Mouse (Mus musculus) forebrain, embryonic 11.5 days (tissue): ENCODE measurements around the gene Entpd1. TPM values are rescaled to one million over a fixed set of nuclear protein-coding genes. Genes with fewer than 3 reads are reported as not detected.

Source experiments
- ATAC-seq: fragments of 200-750 bp; cut with Nextera tagmentation; replicated peaks from 2 replicates; pipeline ENCODE4 v1.8.0; 2017; ENCODE audit warnings: moderate TSS enrichment; ENCODE audit not compliant: low FRiP score
- DNase-seq: peaks from one replicate; pipeline ENCODE4 v3.0.0-alpha.2; 2017; ENCODE audit warnings: low spot score
- H3K27ac ChIP-seq: fragments of 300-500 bp; sonication (generic); 2 replicates; pipeline ENCODE4 v1.5.1; 2014; ENCODE audit warnings: low read depth, low read length
- H3K27me3 ChIP-seq: fragments of 300-500 bp; sonication (generic); 2 replicates; pipeline ENCODE4 v1.6.1; 2014; ENCODE audit warnings: mild to moderate bottlenecking, low read length, mixed read lengths; ENCODE audit not compliant: control insufficient read depth, insufficient read depth
- H3K36me3 ChIP-seq: fragments of 300-500 bp; sonication (generic); 2 replicates; pipeline ENCODE4 v1.6.1; 2014; ENCODE audit warnings: mild to moderate bottlenecking, low read length, moderate library complexity, mixed read lengths; ENCODE audit not compliant: control insufficient read depth, insufficient read depth
- H3K4me1 ChIP-seq: fragments of 300-500 bp; sonication (generic); replicated peaks from 2 replicates; pipeline ENCODE4 v1.6.1; 2014; ENCODE audit warnings: low read length, mixed read lengths; ENCODE audit not compliant: control insufficient read depth, insufficient read depth
- H3K4me2 ChIP-seq: fragments of 300-500 bp; sonication (generic); 2 replicates; pipeline ENCODE4 v1.6.1; 2014; ENCODE audit warnings: low read depth, mild to moderate bottlenecking, low read length, moderate library complexity, mixed read lengths; ENCODE audit not compliant: severe bottlenecking
- H3K4me3 ChIP-seq: fragments of 300-500 bp; sonication (generic); 2 replicates; pipeline ENCODE4 v1.5.1; 2014; ENCODE audit warnings: low read depth, low read length
- H3K9ac ChIP-seq: fragments of 300-500 bp; sonication (generic); 2 replicates; pipeline ENCODE4 v1.6.1; 2014; ENCODE audit warnings: low read length
- H3K9me3 ChIP-seq: fragments of 300-500 bp; sonication (generic); 2 replicates; pipeline ENCODE4 v1.6.1; 2016; ENCODE audit warnings: low read length, mixed read lengths; ENCODE audit not compliant: control insufficient read depth
- WGBS: fragments of 180-500 bp; shearing (Covaris S2); extraction: QIAGEN DNeasy Blood & Tissue Kit; methylation state at CpG from one replicate; pipeline ENCODE4 v1.1.7; 2014; 5-methylcytosine and 5-hydroxymethylcytosine counted together
- polyA plus RNA-seq: library from polyadenylated mRNA; unstranded; fragments of >200 nt; fragmentation: Nextera tagmentation; extraction: Ambion mirVana; gene quantifications from 2 replicates; pipeline ENCODE4 v1.2.1, GENCODE M21; 2014

Gene Entpd1
- polyA plus RNA-seq, 1 experiment from 2014 or later = 9.3 TPM

DNA sequence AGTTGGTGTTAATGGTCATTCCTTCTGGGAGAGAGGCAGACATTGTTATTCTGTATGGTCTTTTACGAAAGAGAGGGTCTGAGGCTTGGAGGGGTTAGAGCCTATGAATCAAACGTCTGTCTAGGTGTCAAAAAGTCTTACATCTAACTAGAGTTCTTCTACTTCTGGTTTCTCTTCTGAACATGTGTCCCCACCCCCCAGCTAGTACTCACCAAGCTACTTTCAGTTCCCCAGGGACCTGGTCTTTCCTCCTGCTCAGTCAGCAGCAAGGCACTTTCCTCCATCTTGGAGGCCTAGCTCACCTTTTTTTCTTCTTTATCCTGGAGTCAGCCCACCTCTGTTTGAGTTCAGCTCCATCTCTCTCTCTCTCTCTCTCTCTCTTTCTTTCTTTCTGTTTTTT, 48.9 kb downstream of the Entpd1 start:
- Histone ChIP-seq H3K27ac (no peak overlapping the region), H3K4me1 (peaks cover 8% of the 10 kb centered on the region; the same call in 1 of the 2 replicates), H3K9me3 (no peaks in the 10 kb centered on the region), H3K4me3 (peak overlapping the region; percentile 30), H3K9ac (peak overlapping the region; percentile 23; the same call in 1 of the 2 replicates), H3K4me2 (peak overlapping the region; percentile 56), H3K27me3 (no peaks in the 10 kb centered on the region; the same call in 1 of the 2 replicates), H3K36me3 (no peaks in the 10 kb centered on the region)
- ATAC-seq = no peak
- no peak for DNase-seq
- WGBS = 72% methylated on average over 2 of the region's 2 CpGs

DNA sequence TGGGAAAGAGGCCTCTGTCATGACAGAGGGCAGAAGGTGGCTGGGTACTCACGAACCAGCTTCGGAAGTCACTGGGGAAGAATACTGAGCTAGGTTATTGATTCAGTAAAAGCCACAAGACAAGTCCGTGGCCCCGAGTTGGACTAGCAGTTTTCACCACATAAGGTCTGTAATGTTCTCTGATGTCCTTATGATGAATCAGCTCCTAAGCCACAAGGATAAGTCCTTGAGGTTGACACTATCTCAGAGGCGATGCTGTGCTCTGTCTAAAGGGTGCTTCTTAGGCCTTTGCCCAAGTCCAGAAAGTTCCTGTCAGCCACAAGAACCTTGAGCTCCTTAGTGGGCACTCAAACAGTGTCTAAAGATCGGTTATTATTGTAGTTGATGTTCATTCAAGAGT, 49.7 kb downstream of the Entpd1 start:
- no peak overlapping the region for H3K4me2 ChIP-seq
- no peaks in the 10 kb centered on the region for H3K9me3 ChIP-seq
- DNase-seq = no peak
- no peak overlapping the region for H3K4me3 ChIP-seq
- no peak overlapping the region for H3K27ac ChIP-seq
- no peaks in the 10 kb centered on the region; the same call in 1 of the 2 replicates for H3K27me3 ChIP-seq
- peaks cover 8% of the 10 kb centered on the region; the same call in 1 of the 2 replicates for H3K4me1 ChIP-seq
- WGBS = 87% methylated on average over 6 of the region's 6 CpGs
- H3K36me3 ChIP-seq = no peaks in the 10 kb centered on the region
- H3K9ac ChIP-seq = no peak overlapping the region
- no peak for ATAC-seq

DNA sequence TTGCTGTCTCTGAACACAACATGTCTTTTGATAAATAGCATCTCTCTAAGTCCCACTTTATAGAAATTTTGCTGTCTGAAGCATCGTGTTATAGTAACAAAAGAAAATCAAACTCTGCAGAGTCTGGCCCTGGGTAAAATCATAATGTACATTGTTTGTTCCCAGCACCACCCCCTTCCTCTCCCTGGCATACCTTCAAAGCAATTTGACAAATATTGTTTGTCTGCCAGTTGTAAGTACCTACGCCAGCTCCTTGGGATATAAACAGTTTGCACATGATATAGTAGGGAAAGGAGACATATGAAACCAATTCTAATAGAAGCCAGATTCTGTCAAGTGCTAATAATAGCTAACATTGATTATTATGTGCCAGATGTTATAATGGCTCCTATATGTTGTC, 50.6 kb downstream of the Entpd1 start:
- H3K27ac ChIP-seq = no peak overlapping the region
- H3K27me3 ChIP-seq = no peaks in the 10 kb centered on the region; the same call in 1 of the 2 replicates
- no peaks in the 10 kb centered on the region for H3K9me3 ChIP-seq
- no peaks in the 10 kb centered on the region for H3K36me3 ChIP-seq
- H3K4me2 ChIP-seq = no peak overlapping the region
- H3K4me3 ChIP-seq = no peak overlapping the region
- H3K9ac ChIP-seq = no peak overlapping the region
- peaks cover 8% of the 10 kb centered on the region; the same call in 1 of the 2 replicates for H3K4me1 ChIP-seq
- ATAC-seq (no peak), DNase-seq (no peak)
- 90% methylated on average over 2 of the region's 2 CpGs for WGBS

DNA sequence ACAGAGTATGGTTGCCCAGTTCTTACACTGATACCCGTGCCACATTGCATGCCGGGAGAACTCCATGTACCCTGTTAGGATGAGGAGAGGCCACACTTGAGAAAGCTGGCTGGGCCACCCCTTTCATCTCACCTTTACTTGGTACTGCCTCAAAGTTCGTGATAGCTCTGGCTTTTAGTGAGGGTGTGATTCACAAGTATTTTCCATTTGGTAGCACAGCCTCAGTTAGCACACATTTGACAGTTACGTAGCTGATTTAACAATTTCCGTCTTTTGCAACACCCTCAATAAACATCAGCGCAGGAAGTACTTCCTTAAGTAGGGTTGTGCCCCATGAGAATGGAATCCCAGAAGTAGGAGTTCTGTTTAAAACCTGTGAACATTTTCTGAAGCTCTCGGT, 53.6 kb downstream of the Entpd1 start:
- no peak for ATAC-seq
- no peak for DNase-seq
- no peak overlapping the region for H3K4me3 ChIP-seq
- no peak overlapping the region for H3K9ac ChIP-seq
- no peak overlapping the region for H3K4me2 ChIP-seq
- no peaks in the 10 kb centered on the region for H3K9me3 ChIP-seq
- H3K27ac ChIP-seq = no peak overlapping the region
- H3K27me3 ChIP-seq = no peaks in the 10 kb centered on the region
- peaks cover 2% of the 10 kb centered on the region; the same call in 1 of the 2 replicates for H3K4me1 ChIP-seq
- 91% methylated on average over 7 of the region's 7 CpGs for WGBS
- H3K36me3 ChIP-seq = no peaks in the 10 kb centered on the region

DNA sequence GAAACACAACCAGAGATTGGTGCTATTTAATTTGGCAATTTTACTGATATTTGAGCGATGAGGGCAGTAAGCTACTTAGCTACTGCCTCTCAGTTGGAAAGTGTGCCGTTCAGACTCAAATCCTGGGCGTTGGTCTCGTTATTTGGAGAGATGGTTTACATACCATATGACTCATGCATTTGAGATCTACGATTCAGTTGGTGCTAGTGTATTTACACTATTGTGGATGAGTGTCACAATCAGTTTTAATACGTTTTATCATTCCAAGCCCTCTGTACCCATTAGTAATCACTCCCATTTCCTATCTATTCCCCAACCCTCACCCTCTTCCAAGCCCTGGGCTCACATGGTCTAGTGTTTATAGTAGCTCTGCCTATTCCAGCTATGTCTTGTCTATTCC, 54.9 kb downstream of the Entpd1 start:
- Histone ChIP-seq H3K9ac (no peak overlapping the region), H3K4me1 (no peaks in the 10 kb centered on the region), H3K27ac (no peak overlapping the region), H3K9me3 (no peaks in the 10 kb centered on the region), H3K36me3 (no peaks in the 10 kb centered on the region), H3K4me2 (no peak overlapping the region), H3K27me3 (no peaks in the 10 kb centered on the region), H3K4me3 (no peak overlapping the region)
- ATAC-seq (no peak), DNase-seq (no peak)
- WGBS = 87% methylated on average over 6 of the region's 6 CpGs

DNA sequence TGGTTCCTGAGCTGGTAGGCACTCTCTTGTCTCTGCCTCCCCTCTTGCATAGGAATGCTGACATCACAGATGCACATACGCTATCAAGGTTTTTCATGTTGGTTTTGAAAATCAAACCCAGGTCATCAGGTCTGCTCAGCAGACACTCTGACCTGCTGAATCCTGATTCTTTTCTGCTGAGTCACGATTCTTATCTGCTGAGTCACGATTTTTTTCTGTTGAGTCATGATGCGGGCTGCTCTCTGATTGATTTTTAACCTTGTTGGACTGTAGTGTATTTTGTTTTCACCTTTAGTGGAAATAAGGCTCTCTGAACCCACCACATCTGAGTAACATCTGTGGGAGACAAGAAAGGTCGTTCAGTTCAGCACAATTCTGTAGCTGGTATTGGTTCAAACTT, 63.2 kb downstream of the Entpd1 start:
- Histone ChIP-seq H3K4me1 (no peaks in the 10 kb centered on the region), H3K36me3 (no peaks in the 10 kb centered on the region), H3K27me3 (no peaks in the 10 kb centered on the region), H3K4me3 (no peak overlapping the region), H3K9me3 (no peaks in the 10 kb centered on the region), H3K9ac (no peak overlapping the region), H3K27ac (no peak overlapping the region), H3K4me2 (no peak overlapping the region)
- 88% methylated on average over 5 of the region's 5 CpGs for WGBS
- ATAC-seq (no peak), DNase-seq (no peak)

DNA sequence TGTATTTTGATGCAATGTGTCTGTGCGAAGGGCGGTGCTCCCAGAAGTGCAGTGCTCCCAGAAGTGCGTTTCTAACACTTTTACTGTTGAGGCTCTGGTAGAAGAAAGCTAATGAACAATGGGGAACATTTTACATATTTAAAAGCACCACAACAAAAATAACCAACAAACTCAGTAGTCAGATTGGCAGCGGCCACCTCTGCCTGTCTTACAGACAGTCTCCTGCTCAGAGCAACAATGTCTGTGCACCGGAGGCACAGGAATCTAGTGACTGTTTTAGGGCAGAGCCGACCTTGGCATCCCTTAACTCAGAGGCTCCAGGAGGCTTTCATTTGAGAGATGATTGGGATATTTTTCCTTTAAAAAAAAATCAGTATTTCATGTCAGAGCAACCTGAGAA, 65.9 kb downstream of the Entpd1 start:
- H3K4me2 ChIP-seq = no peak overlapping the region
- no peaks in the 10 kb centered on the region for H3K36me3 ChIP-seq
- WGBS = 88% methylated on average over 6 of the region's 6 CpGs
- no peaks in the 10 kb centered on the region for H3K27me3 ChIP-seq
- H3K9ac ChIP-seq = no peak overlapping the region
- no peak overlapping the region for H3K27ac ChIP-seq
- ATAC-seq = no peak
- no peaks in the 10 kb centered on the region for H3K9me3 ChIP-seq
- DNase-seq = no peak
- no peaks in the 10 kb centered on the region for H3K4me1 ChIP-seq
- no peak overlapping the region for H3K4me3 ChIP-seq

DNA sequence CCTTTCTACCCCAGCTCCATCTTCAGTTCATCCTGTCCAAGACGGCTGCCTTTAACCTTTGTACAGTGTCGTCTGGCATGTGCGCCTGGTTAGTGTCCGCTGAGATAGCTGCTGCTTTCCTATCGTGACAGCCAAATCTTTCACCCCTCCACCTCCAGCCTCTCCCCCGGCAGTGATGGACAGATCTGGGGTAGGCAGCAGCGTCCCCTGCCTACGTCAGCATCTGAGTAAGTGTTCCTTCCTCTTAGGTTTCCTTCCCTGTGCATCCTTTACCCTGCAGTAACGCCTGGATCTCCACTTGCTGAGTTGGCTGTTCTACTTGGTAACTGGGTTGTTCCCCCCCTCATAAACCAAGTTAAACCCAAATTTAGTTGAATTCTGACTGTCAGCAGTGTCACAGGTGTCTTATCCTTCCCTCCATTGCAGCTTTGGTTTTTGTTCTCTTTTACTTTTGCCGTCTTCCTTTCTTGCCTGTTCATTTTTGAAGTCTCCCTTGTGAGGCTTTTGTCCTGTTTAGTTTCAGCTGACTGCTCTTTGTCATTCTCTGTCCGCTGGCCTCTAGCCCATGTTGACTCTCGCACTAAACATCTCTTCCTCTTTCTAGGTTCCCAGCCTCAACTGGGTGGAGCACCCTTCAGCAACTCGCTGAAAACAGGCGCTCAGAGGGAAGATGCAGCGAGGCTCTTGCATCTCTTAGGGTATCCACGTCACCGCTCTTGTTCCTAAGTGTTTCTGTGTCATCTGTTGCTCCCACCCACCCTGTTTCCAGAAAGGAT, 66.6 kb downstream of the Entpd1 start:
- DNase-seq (no peak), ATAC-seq (no peak)
- Histone ChIP-seq H3K4me2 (no peak overlapping the region), H3K27ac (no peak overlapping the region), H3K4me1 (no peaks in the 10 kb centered on the region), H3K9me3 (no peaks in the 10 kb centered on the region), H3K4me3 (no peak overlapping the region), H3K27me3 (no peaks in the 10 kb centered on the region), H3K36me3 (no peaks in the 10 kb centered on the region), H3K9ac (no peak overlapping the region)
- WGBS = 67% methylated on average over 17 of the region's 17 CpGs

DNA sequence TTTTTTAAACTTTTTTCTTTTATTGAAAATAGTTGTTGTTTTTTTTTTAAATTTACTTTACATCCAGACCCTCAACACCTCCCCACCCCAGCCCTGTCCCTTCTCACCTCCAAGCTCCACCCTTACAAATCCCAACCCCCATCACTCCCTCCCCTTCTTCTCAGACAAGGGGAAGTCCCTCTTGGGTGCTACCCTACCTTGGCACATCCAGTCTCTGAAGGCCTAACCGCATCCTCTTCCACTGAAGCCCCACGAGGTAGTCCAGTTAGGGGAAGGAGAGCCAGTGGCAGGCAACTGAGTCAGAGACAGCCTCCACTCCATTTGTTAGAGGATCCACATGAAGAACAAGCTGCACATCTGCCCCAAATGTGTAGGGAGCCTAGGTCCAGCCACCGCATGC, 67.5 kb downstream of the Entpd1 start:
- Histone ChIP-seq H3K36me3 (no peaks in the 10 kb centered on the region), H3K27me3 (no peaks in the 10 kb centered on the region), H3K9me3 (no peaks in the 10 kb centered on the region), H3K9ac (no peak overlapping the region), H3K4me1 (no peaks in the 10 kb centered on the region), H3K4me3 (no peak overlapping the region), H3K27ac (no peak overlapping the region), H3K4me2 (no peak overlapping the region)
- DNase-seq = no peak
- 87% methylated on average over 3 of the region's 3 CpGs for WGBS
- ATAC-seq = no peak
